Mouse (Mus musculus) cerebellum, adult 2 months (tissue): ENCODE measurements around the gene Rrp9.

Experiments
- CTCF ChIP-seq: fragments of 200-500 bp; IDR thresholded peaks from 2 replicates; pipeline ENCODE4 v1.5.1; 2011; ENCODE audit warnings: low read depth, mild to moderate bottlenecking, control low read depth, low read length, moderate library complexity, borderline replicate concordance; ENCODE audit not compliant: insufficient read depth
- POLR2A ChIP-seq: fragments of 200-500 bp; IDR thresholded peaks from 2 replicates; pipeline ENCODE4 v1.6.1; 2011; ENCODE audit warnings: low read length, control low read depth, borderline replicate concordance; ENCODE audit not compliant: insufficient read depth

DNA sequence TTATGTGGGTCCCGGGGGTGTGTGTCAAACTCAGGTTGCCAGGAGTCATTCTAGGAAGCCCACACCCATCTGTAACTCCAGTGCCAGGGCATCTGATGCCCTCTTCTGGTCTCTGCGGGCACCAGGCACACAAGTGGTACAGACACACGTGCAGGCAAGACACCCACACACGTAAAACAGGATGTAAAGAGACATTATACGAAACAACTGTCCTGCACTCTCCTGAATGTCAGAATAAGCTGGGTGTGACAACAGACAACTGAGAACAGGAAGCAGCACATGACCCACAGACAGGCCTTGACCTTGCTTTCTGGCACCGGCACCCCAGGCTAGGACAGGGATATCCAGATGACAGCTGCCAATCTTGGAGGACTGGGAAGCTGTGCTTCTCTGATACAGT is 6.4 kb upstream of the Rrp9 start:
- TF ChIP-seq CTCF, result no peak
- TF ChIP-seq POLR2A, result no peak
